Mouse (Mus musculus) midbrain, embryonic 11.5 days (tissue): ENCODE measurements at regions not wholly inside any gene's neighbourhood (a gene's known extent, or its start where the extent isn't known, plus 50 kb on each side); places are given as distances from the start of the nearest gene placed in this dataset.
A peak's percentile ranks its signal among the peaks of the same experiment; 100 is the strongest.

Experiments
- ATAC-seq: fragments of 200-750 bp; cut with Nextera tagmentation; 2 replicates; pipeline ENCODE4 v1.8.0; 2017; ENCODE audit warnings: moderate TSS enrichment, moderate library complexity; ENCODE audit not compliant: low FRiP score
- DNase-seq: peaks from one replicate; pipeline ENCODE4 v3.0.0; 2015; ENCODE audit warnings: low spot score; ENCODE audit errors: missing footprints
- H3K27ac ChIP-seq: fragments of 300-500 bp; sonication (generic); 2 replicates; pipeline ENCODE4 v1.5.1; 2014; ENCODE audit warnings: low read depth, low read length
- H3K27me3 ChIP-seq: fragments of 300-500 bp; sonication (generic); 2 replicates; pipeline ENCODE4 v1.6.1; 2014; ENCODE audit warnings: mild to moderate bottlenecking, low read length, moderate library complexity, mixed read lengths; ENCODE audit not compliant: control insufficient read depth, insufficient read depth
- H3K36me3 ChIP-seq: fragments of 300-500 bp; sonication (generic); 2 replicates; pipeline ENCODE4 v1.6.1; 2014; ENCODE audit warnings: mild to moderate bottlenecking, low read length, moderate library complexity, mixed read lengths; ENCODE audit not compliant: control insufficient read depth, insufficient read depth
- H3K4me1 ChIP-seq: fragments of 300-500 bp; sonication (generic); 2 replicates; pipeline ENCODE4 v1.6.1; 2014; ENCODE audit warnings: low read length; ENCODE audit not compliant: control insufficient read depth, insufficient read depth
- H3K4me2 ChIP-seq: fragments of 300-500 bp; sonication (generic); 2 replicates; pipeline ENCODE4 v1.6.1; 2014; ENCODE audit warnings: mild to moderate bottlenecking, moderate library complexity
- H3K4me3 ChIP-seq: fragments of 300-500 bp; sonication (generic); 2 replicates; pipeline ENCODE4 v1.5.1; 2014; ENCODE audit warnings: low read depth, low read length
- H3K9ac ChIP-seq: fragments of 300-500 bp; sonication (generic); 2 replicates; pipeline ENCODE4 v1.6.1; 2014; ENCODE audit warnings: low read length
- H3K9me3 ChIP-seq: fragments of 300-500 bp; sonication (generic); 2 replicates; pipeline ENCODE4 v1.6.1; 2016; ENCODE audit warnings: low read length; ENCODE audit not compliant: control insufficient read depth
- WGBS: fragments of 180-500 bp; shearing (Covaris S2); extraction: QIAGEN DNeasy Blood & Tissue Kit; methylation state at CpG from one replicate; pipeline ENCODE4 v1.1.7; 2014; 5-methylcytosine and 5-hydroxymethylcytosine counted together

GRCm38 (mm10) chr6:28986756-28987155 lies 73.3 kb upstream of the Lep start:
- DNase-seq: no peak
- Histone ChIP-seq H3K27me3 (peaks cover 11% of the 10 kb centered on the region), H3K4me1 (no peaks in the 10 kb centered on the region; the same call in 1 of the 2 replicates), H3K9me3 (no peaks in the 10 kb centered on the region), H3K4me3 (no peak overlapping the region), H3K27ac (no peak overlapping the region), H3K9ac (no peak overlapping the region), H3K4me2 (no peak overlapping the region), H3K36me3 (no peaks in the 10 kb centered on the region)
- no peak for ATAC-seq
- 73% methylated on average over 5 of the region's 5 CpGs for WGBS

- no peak overlapping the region for H3K4me2 ChIP-seq
- no peak overlapping the region for H3K27ac ChIP-seq
- no peak overlapping the region for H3K4me3 ChIP-seq
- no peaks in the 10 kb centered on the region for H3K4me1 ChIP-seq
- H3K9me3 ChIP-seq: no peaks in the 10 kb centered on the region
- no peaks in the 10 kb centered on the region for H3K36me3 ChIP-seq
- DNase-seq: no peak
- no peak overlapping the region for H3K9ac ChIP-seq
- H3K27me3 ChIP-seq: peaks cover 5% of the 10 kb centered on the region; the same call in 1 of the 2 replicates
- ATAC-seq: no peak
- WGBS: 60% methylated on average over 7 of the region's 7 CpGs
Observed at GRCm38 (mm10) chr6:28987386-28987785, 72.6 kb upstream of the Lep start.

GRCm38 (mm10) chr6:28989433-28989832 lies 70.6 kb upstream of the Lep start:
- Histone ChIP-seq H3K4me2 (no peak overlapping the region), H3K4me1 (no peaks in the 10 kb centered on the region), H3K27ac (no peak overlapping the region), H3K4me3 (no peak overlapping the region), H3K36me3 (no peaks in the 10 kb centered on the region), H3K9me3 (no peaks in the 10 kb centered on the region), H3K9ac (no peak overlapping the region), H3K27me3 (no peaks in the 10 kb centered on the region)
- 82% methylated on average over 10 of the region's 10 CpGs for WGBS
- no peak for ATAC-seq
- peak; percentile 65 for DNase-seq

- 85% methylated on average over 5 of the region's 5 CpGs for WGBS
- ATAC-seq: no peak
- Histone ChIP-seq H3K27ac (no peak overlapping the region), H3K9me3 (no peaks in the 10 kb centered on the region), H3K9ac (no peak overlapping the region), H3K27me3 (no peaks in the 10 kb centered on the region), H3K4me3 (no peak overlapping the region), H3K36me3 (no peaks in the 10 kb centered on the region), H3K4me2 (no peak overlapping the region), H3K4me1 (no peaks in the 10 kb centered on the region)
- peak; percentile 56 for DNase-seq
Observed at GRCm38 (mm10) chr6:28990210-28990609, 69.8 kb upstream of the Lep start.

- no peak overlapping the region for H3K4me2 ChIP-seq
- H3K27me3 ChIP-seq: 0 out of 2 replicates have a peak, but pooled peaks cover 3% of the 10 kb centered on the region
- no peak overlapping the region for H3K27ac ChIP-seq
- no peak overlapping the region for H3K4me3 ChIP-seq
- H3K9me3 ChIP-seq: no peaks in the 10 kb centered on the region
- no peaks in the 10 kb centered on the region for H3K36me3 ChIP-seq
- DNase-seq: peak; percentile 51
- no peak for ATAC-seq
- 72% methylated on average over 4 of the region's 4 CpGs for WGBS
- peaks cover 3% of the 10 kb centered on the region; the same call in 1 of the 2 replicates for H3K4me1 ChIP-seq
- H3K9ac ChIP-seq: no peak overlapping the region
Observed at GRCm38 (mm10) chr6:28994481-28994880, 65.5 kb upstream of the Lep start.

- 35% methylated on average over 10 of the region's 10 CpGs for WGBS
Observed at GRCm38 (mm10) chr6:28995701-28996100, 64.3 kb upstream of the Lep start.

GRCm38 (mm10) chr6:28999386-29000094 lies 60.5 kb upstream of the Lep start:
- ATAC-seq (peak; percentile 74), DNase-seq (peak; percentile 90)
- H3K9me3 ChIP-seq: no peaks in the 10 kb centered on the region
- 43% methylated on average over 10 of the region's 10 CpGs for WGBS
- no peak overlapping the region for H3K9ac ChIP-seq
- H3K36me3 ChIP-seq: no peaks in the 10 kb centered on the region
- H3K27ac ChIP-seq: no peak overlapping the region
- no peak overlapping the region for H3K4me3 ChIP-seq
- H3K4me1 ChIP-seq: peaks cover 3% of the 10 kb centered on the region; the same call in 1 of the 2 replicates
- H3K27me3 ChIP-seq: 0 out of 2 replicates have a peak, but pooled peaks cover 3% of the 10 kb centered on the region
- no peak overlapping the region for H3K4me2 ChIP-seq

More at GRCm38 (mm10) chr6:28995701-28996100, 64.3 kb upstream of the Lep start:
- no peaks in the 10 kb centered on the region for H3K36me3 ChIP-seq
- H3K4me3 ChIP-seq: no peak overlapping the region
- H3K4me1 ChIP-seq: peaks cover 3% of the 10 kb centered on the region; the same call in 1 of the 2 replicates
- H3K9ac ChIP-seq: no peak overlapping the region
- H3K9me3 ChIP-seq: no peaks in the 10 kb centered on the region
- no peak for ATAC-seq
- H3K27me3 ChIP-seq: 0 out of 2 replicates have a peak, but pooled peaks cover 3% of the 10 kb centered on the region
- DNase-seq: no peak
- no peak overlapping the region for H3K27ac ChIP-seq
- H3K4me2 ChIP-seq: no peak overlapping the region

GRCm38 (mm10) chr6:29002141-29002540 lies 57.9 kb upstream of the Lep start:
- ATAC-seq (no peak), DNase-seq (no peak)
- Histone ChIP-seq H3K27ac (no peak overlapping the region), H3K27me3 (no peaks in the 10 kb centered on the region), H3K4me1 (peaks cover 3% of the 10 kb centered on the region; the same call in 1 of the 2 replicates), H3K4me2 (no peak overlapping the region), H3K9ac (no peak overlapping the region), H3K36me3 (no peaks in the 10 kb centered on the region), H3K4me3 (no peak overlapping the region), H3K9me3 (no peaks in the 10 kb centered on the region)
- 77% methylated on average over 10 of the region's 10 CpGs for WGBS

- H3K27me3 ChIP-seq: no peaks in the 10 kb centered on the region
- no peak for ATAC-seq
- H3K4me1 ChIP-seq: peaks cover 3% of the 10 kb centered on the region; the same call in 1 of the 2 replicates
- H3K4me2 ChIP-seq: no peak overlapping the region
- H3K9me3 ChIP-seq: no peaks in the 10 kb centered on the region
- H3K36me3 ChIP-seq: no peaks in the 10 kb centered on the region
- no peak overlapping the region for H3K4me3 ChIP-seq
- no peak overlapping the region for H3K9ac ChIP-seq
- no peak for DNase-seq
- 33% methylated on average over 8 of the region's 8 CpGs for WGBS
- H3K27ac ChIP-seq: no peak overlapping the region
Observed at GRCm38 (mm10) chr6:29002811-29003210, 57.2 kb upstream of the Lep start.
